Comparison of ENCODE assay signal across 9 mouse cellular contexts in genomic region chr14:78613569-78613968, GRCm38 (mm10).
A peak's percentile ranks its signal among the peaks of the same experiment; 100 is the strongest.
DNase-seq lines count a peak whose midpoint lies in the region; ATAC-seq lines count a peak whose summit lies in the region.
"Had no signal": no experiment of that assay in that cellular context is flagged by ENCODE, and none has a peak within 500 bp of the region (broad histone marks: within the 10 kb centered on the region; RNA-seq: fewer than 3 reads in every experiment).

No protein-coding gene starts in this region.

- 0 out of 2 replicates have a peak, but pooled peaks have one; percentile 44 for ATAC-seq in megakaryocyte-erythroid progenitor cell, adult 5-6 weeks (replicated peaks; ENCODE audit: low FRiP score, low TSS enrichment, poor library complexity, severe bottlenecking)

- peak; percentile 30 to 35 for DNase-seq in cerebellum, postnatal 14 days
- no peak for DNase-seq in cerebellum, adult 9-10 months
- DNase-seq in left cerebral cortex, adult 18-20 months (ENCODE audit: low spot score in 2 of 2) = peak; percentile 31 to 36
- DNase-seq in left cerebral cortex, adult 8-10 months (ENCODE audit: low spot score in 2 of 2) = no peak
- DNase-seq in ZHBTc4 (ENCODE audit: low read depth, low spot score) = peak; percentile 18
- no peak for DNase-seq in testis, postnatal 10 days (ENCODE audit: low spot score)
- DNase-seq in yolk sac, embryonic 10.5 days (ENCODE audit: low spot score) = no peak
- DNase-seq: heart, postnatal 14 days had no signal

Comparison
In these comparisons a context has a peak if more than half of its experiments do, and no peak if none do; other contexts are left out.
1. DNase-seq: peak in cerebellum, postnatal 14 days (2 of 2), left cerebral cortex, adult 18-20 months (2 of 2) and ZHBTc4 (single experiment); none in cerebellum, adult 9-10 months (single experiment), left cerebral cortex, adult 8-10 months (0 of 2), testis, postnatal 10 days (single experiment) and yolk sac, embryonic 10.5 days (single experiment).